Mouse (Mus musculus): Measurements from ENCODE around the gene Clta.

- TF ChIP-seq CTCF (IDR thresholded peaks at IDR 0.05; ENCODE audit: low read depth) = no peak
- no peak for TF ChIP-seq EP300 (optimal IDR thresholded peaks at IDR 0.05)
Measured at GRCm38 (mm10) chr4:43980236-43980635, 24.0 kb upstream of the Clta start.
